Comparison of ENCODE assay signal across 15 mouse cellular contexts in the genomic region with DNA sequence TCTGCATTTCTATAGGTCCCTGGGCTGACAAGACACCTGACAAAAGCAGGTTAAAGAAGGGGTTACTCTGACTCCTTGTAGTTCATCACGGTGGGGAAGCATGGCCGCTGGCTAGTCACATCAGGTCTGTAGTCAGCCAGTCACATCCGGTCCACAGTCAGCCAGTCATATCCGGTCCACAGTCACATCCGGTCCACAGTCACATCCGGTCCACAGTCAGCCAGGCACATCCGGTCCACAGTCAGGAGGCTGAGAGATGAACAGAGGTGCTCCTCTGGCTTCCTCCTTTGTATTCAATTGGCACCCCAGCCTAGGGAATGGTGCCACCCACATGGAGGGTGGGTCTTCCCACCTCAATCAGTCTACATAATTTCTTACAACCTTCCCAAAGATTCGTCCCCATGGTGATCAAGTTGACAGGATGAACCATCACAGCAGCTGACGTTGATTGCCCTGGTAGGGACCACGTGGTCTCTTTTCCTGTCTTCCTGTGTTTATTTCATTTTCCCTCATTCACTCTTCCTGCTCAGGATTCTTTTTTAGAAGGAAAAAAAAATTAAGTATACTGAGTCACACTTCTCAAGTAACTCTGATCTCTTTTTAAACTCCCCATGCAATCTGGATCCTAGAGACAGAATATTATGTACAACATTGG. TPM values are rescaled to one million over a fixed set of nuclear protein-coding genes. Genes with fewer than 3 reads are reported as not detected.
DNase-seq lines count a peak whose midpoint lies in the region; ATAC-seq and TF ChIP-seq lines count a peak whose summit lies in the region.
"Had no signal": no experiment of that assay in that cellular context is flagged by ENCODE, and none has a peak within 500 bp of the region (broad histone marks: within the 10 kb centered on the region; RNA-seq: fewer than 3 reads in every experiment).

Pla2g5 (minus strand) TSS at position 139 of the 655 bp plus-strand sequence.

- DNase-seq in kidney, postnatal 10 days: peak; percentile 49
- DNase-seq in A20 (ENCODE audit: low read depth, low spot score) (peak; percentile 41), ES-E14 (ENCODE audit: low read depth, low spot score) (no peak)
- peak; percentile 25 for DNase-seq in induced T-regulatory cell, adult 2 months (ENCODE audit: low read depth)
- no peak for DNase-seq in forebrain, postnatal 0 days
- no peak for DNase-seq in hindbrain, embryonic 11.5 days (ENCODE audit: low spot score)
- DNase-seq: cerebellum, adult 8-10 months; gastrocnemius, postnatal 14 days; layer of hippocampus, adult 9-11 months; lung, embryonic 14.5 days; right cerebral cortex, postnatal 25 days had no signal

- WGBS in kidney, embryonic 16.5 days: 73% methylated on average over 10 of the region's 10 CpGs
- 78% methylated on average over 10 of the region's 10 CpGs for WGBS in forebrain, postnatal 0 days
- WGBS in hindbrain, embryonic 11.5 days: 78% methylated on average over 10 of the region's 10 CpGs

- H3K9ac ChIP-seq in kidney, embryonic 16.5 days (replicated peaks; ENCODE audit: low read length): no peak within 1 kb of the TSS
- peak within 1 kb of the TSS; percentile 56; the same call in 1 of the 2 replicates for H3K9ac ChIP-seq in ES-E14 (ENCODE audit: insufficient read depth, low read depth, low read length, poor library complexity, severe bottlenecking)
- H3K9ac ChIP-seq in forebrain, postnatal 0 days: no peak within 1 kb of the TSS
- H3K9ac ChIP-seq in hindbrain, embryonic 11.5 days (ENCODE audit: low read depth, low read length): no peak within 1 kb of the TSS
- H3K9ac ChIP-seq: hindbrain, embryonic 13.5 days; limb, embryonic 13.5 days; lung, embryonic 14.5 days; midbrain, embryonic 15.5 days had no signal

- H3K9me3 ChIP-seq in kidney, embryonic 16.5 days (ENCODE audit: low read length): no peaks in the 10 kb centered on the region
- H3K9me3 ChIP-seq in ES-E14 (ENCODE audit: control insufficient read depth, insufficient read depth, low read depth, low read length): no peaks in the 10 kb centered on the region
- H3K9me3 ChIP-seq in forebrain, postnatal 0 days (ENCODE audit: low read length): no peaks in the 10 kb centered on the region
- no peaks in the 10 kb centered on the region for H3K9me3 ChIP-seq in hindbrain, embryonic 11.5 days (ENCODE audit: control insufficient read depth, low read length)
- H3K9me3 ChIP-seq: hindbrain, embryonic 13.5 days; limb, embryonic 13.5 days; midbrain, embryonic 15.5 days had no signal

- H3K4me2 ChIP-seq in kidney, embryonic 16.5 days (replicated peaks; ENCODE audit: low read depth, low read length): no peak within 1 kb of the TSS
- no peak within 1 kb of the TSS for H3K4me2 ChIP-seq in forebrain, postnatal 0 days (ENCODE audit: low read depth)
- no peak within 1 kb of the TSS for H3K4me2 ChIP-seq in hindbrain, embryonic 11.5 days (replicated peaks; ENCODE audit: low read depth, low read length)
- H3K4me2 ChIP-seq: hindbrain, embryonic 13.5 days; limb, embryonic 13.5 days; lung, embryonic 14.5 days; midbrain, embryonic 15.5 days had no signal

- no peak for ATAC-seq in kidney, embryonic 16.5 days (ENCODE audit: low FRiP score, low TSS enrichment)
- ATAC-seq in forebrain, postnatal 0 days: no peak
- no peak for ATAC-seq in hindbrain, embryonic 11.5 days (ENCODE audit: low FRiP score)
- ATAC-seq: midbrain, embryonic 15.5 days had no signal

- no peak for TF ChIP-seq CTCF in forebrain, postnatal 0 days (IDR thresholded peaks at IDR 0.05; ENCODE audit: low read depth)

- no peaks in the 10 kb centered on the region for H3K27me3 ChIP-seq in kidney, embryonic 16.5 days (ENCODE audit: insufficient read depth, low read length)
- H3K27me3 ChIP-seq in forebrain, postnatal 0 days (ENCODE audit: insufficient read depth, low read length): no peaks in the 10 kb centered on the region
- H3K27me3 ChIP-seq in hindbrain, embryonic 11.5 days (ENCODE audit: control insufficient read depth, insufficient read depth, low read length): no peaks in the 10 kb centered on the region
- H3K27me3 ChIP-seq: limb, embryonic 13.5 days; midbrain, embryonic 15.5 days had no signal

- no peaks in the 10 kb centered on the region; the same call in 1 of the 2 replicates for H3K4me1 ChIP-seq in kidney, embryonic 16.5 days (ENCODE audit: insufficient read depth, low read length)
- peaks cover 1 to 28% of the 10 kb centered on the region in 2 experiments; a peak in 2 of 4 replicates for H3K4me1 ChIP-seq in ES-E14 (ENCODE audit: control insufficient read depth in 2 of 2, insufficient read depth in 2 of 2, low read length in 2 of 2, poor library complexity in 1 of 2)
- H3K4me1 ChIP-seq in forebrain, postnatal 0 days (ENCODE audit: insufficient read depth): no peaks in the 10 kb centered on the region
- H3K4me1 ChIP-seq in hindbrain, embryonic 11.5 days (replicated peaks; ENCODE audit: control insufficient read depth, insufficient read depth, low read length): no peaks in the 10 kb centered on the region
- H3K4me1 ChIP-seq: hindbrain, embryonic 13.5 days had no signal

- in situ Hi-C loops in ES-E14 (cut with MboI; ENCODE audit: low sequenced_read_pairs in 2 of 2, unreplicated experiment in 2 of 2): no loop called here

- no peak within 1 kb of the TSS for H3K27ac ChIP-seq in kidney, embryonic 16.5 days (ENCODE audit: low read length)
- H3K27ac ChIP-seq in ES-E14 (ENCODE audit: insufficient read depth, low read depth, low read length, poor library complexity, severe bottlenecking): peak within 1 kb of the TSS; percentile 33
- no peak within 1 kb of the TSS for H3K27ac ChIP-seq in forebrain, postnatal 0 days (ENCODE audit: low read depth, low read length)
- H3K27ac ChIP-seq in hindbrain, embryonic 11.5 days (ENCODE audit: low read depth, low read length): no peak within 1 kb of the TSS
- H3K27ac ChIP-seq: hindbrain, embryonic 13.5 days; limb, embryonic 13.5 days; midbrain, embryonic 15.5 days had no signal

- no peak within 1 kb of the TSS for H3K4me3 ChIP-seq in kidney, embryonic 16.5 days (ENCODE audit: low read length)
- H3K4me3 ChIP-seq in ES-E14 (ENCODE audit: insufficient read depth in 1 of 2, low read depth in 1 of 2, low read length in 2 of 2, poor library complexity in 1 of 2, severe bottlenecking in 1 of 2): peak within 1 kb of the TSS; percentile 50 to 60
- H3K4me3 ChIP-seq in forebrain, postnatal 0 days (ENCODE audit: low read depth, low read length): no peak within 1 kb of the TSS
- H3K4me3 ChIP-seq in hindbrain, embryonic 11.5 days (ENCODE audit: low read depth, low read length): no peak within 1 kb of the TSS
- H3K4me3 ChIP-seq: hindbrain, embryonic 13.5 days; limb, embryonic 13.5 days; midbrain, embryonic 15.5 days had no signal

- no peaks in the 10 kb centered on the region for H3K36me3 ChIP-seq in kidney, embryonic 16.5 days (ENCODE audit: insufficient read depth, low read length)
- H3K36me3 ChIP-seq in ES-E14 (ENCODE audit: control insufficient read depth, insufficient read depth, low read length, poor library complexity, severe bottlenecking): no peaks in the 10 kb centered on the region
- no peaks in the 10 kb centered on the region for H3K36me3 ChIP-seq in forebrain, postnatal 0 days (ENCODE audit: insufficient read depth)
- no peaks in the 10 kb centered on the region for H3K36me3 ChIP-seq in hindbrain, embryonic 11.5 days (ENCODE audit: control insufficient read depth, insufficient read depth, low read length)
- H3K36me3 ChIP-seq: hindbrain, embryonic 13.5 days; limb, embryonic 13.5 days; midbrain, embryonic 15.5 days had no signal

TF ChIP-seq in ES-E14, 5 proteins besides CTCF, POLR2A, EP300 and RAD21:
- no peak for TF ChIP-seq ZC3H11A (IDR thresholded peaks at IDR 0.05; ENCODE audit: borderline replicate concordance, low read depth, low read length)
- TF ChIP-seq HCFC1 (IDR thresholded peaks at IDR 0.05; ENCODE audit: borderline replicate concordance, insufficient read depth, low read length): peak; percentile 49; the same call in 1 of the 2 replicates

RNA-seq across cellular contexts. Expression of gene Pla2g5, which starts in this region (rescaled TPM):
- polyA plus RNA-seq in kidney, embryonic 16.5 days (2015; fragmentation: Nextera tagmentation; extraction: Ambion mirVana): 0.36 and 0.91 TPM in 2 replicates
- 3.7 and 7.4 TPM in 2 replicates for total RNA-seq in ES-E14 (2012; rRNA removed)
- total RNA-seq in forebrain, postnatal 0 days (2014; rRNA removed): 0.15 and 2.9 TPM in 2 replicates
- polyA plus RNA-seq in forebrain, postnatal 0 days (2015; fragmentation: Nextera tagmentation; extraction: Ambion mirVana): 1.1 and 1.5 TPM in 2 replicates
- polyA plus RNA-seq in hindbrain, embryonic 11.5 days (2014; fragmentation: Nextera tagmentation; extraction: Ambion mirVana): 0.39 TPM in 1 of 2 replicates, not detected in the other

Comparison
In these comparisons a context has a peak if more than half of its experiments do, and no peak if none do; other contexts are left out.
1. DNase-seq: peak in kidney, postnatal 10 days (single experiment), A20 (single experiment) and induced T-regulatory cell, adult 2 months (single experiment); none in ES-E14 (single experiment), forebrain, postnatal 0 days (single experiment) and hindbrain, embryonic 11.5 days (single experiment).
2. H3K4me3 ChIP-seq: peak in ES-E14 (2 of 2); none in kidney, embryonic 16.5 days (single experiment), forebrain, postnatal 0 days (single experiment) and hindbrain, embryonic 11.5 days (single experiment).